ENCODE assay signal across 14 mouse cellular contexts in the genomic region with DNA sequence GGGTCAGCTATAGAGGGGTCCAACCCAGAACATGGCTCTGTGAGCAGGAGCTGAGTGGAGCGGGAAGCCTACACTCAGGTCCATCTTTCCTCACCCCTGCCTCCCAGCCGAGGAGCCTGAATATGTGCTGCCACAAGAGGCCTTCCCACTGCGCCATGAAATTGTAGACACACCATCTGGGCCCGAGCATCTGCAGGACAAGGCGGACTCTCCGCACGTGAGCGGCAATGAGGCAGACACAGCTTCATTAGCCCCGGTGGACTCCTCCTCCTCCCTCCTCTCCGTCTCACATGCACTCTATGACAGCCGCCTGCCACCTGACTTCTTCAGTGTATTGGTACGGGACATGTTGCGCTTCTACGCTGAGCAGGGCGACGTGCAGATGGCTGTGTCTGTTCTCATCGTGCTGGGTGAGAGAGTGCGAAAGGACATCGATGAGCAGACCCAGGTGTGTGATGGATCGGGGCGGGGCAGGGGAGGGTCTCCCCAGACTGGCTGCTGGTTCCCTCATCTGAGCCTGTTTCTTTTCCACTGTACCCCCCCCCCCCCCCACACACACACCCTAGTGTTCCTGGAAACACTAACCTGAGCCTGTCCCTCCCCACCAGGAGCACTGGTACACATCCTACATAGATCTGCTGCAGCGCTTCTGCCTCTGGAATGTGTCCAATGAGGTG. TPM values are rescaled to one million over a fixed set of nuclear protein-coding genes. Genes with fewer than 3 reads are reported as not detected.
A peak's percentile ranks its signal among the peaks of the same experiment; 100 is the strongest.
DNase-seq lines count a peak whose midpoint lies in the region; ATAC-seq and TF ChIP-seq lines count a peak whose summit lies in the region.
"Had no signal": no experiment of that assay in that cellular context is flagged by ENCODE, and none has a peak within 500 bp of the region (broad histone marks: within the 10 kb centered on the region; RNA-seq: fewer than 3 reads in every experiment).

No protein-coding gene starts in this region.

- no peak overlapping the region for H3K27ac ChIP-seq in forebrain, embryonic 11.5 days (ENCODE audit: low read depth, low read length)
- H3K27ac ChIP-seq in forebrain, embryonic 16.5 days (ENCODE audit: low read length) = no peak overlapping the region
- 0 out of 2 replicates have a peak overlapping the region, but pooled peaks have one; percentile 82 for H3K27ac ChIP-seq in liver, embryonic 11.5 days (ENCODE audit: low read depth, low read length)
- H3K27ac ChIP-seq in liver, postnatal 0 days (ENCODE audit: low read depth) = no peak overlapping the region
- no peak overlapping the region; the same call in 1 of the 2 replicates for H3K27ac ChIP-seq in hindbrain, embryonic 13.5 days
- no peak overlapping the region for H3K27ac ChIP-seq in midbrain, embryonic 14.5 days (replicated peaks; ENCODE audit: low read depth, low read length)

- H3K9ac ChIP-seq in forebrain, embryonic 11.5 days (ENCODE audit: low read length) = no peak overlapping the region; the same call in 1 of the 2 replicates
- H3K9ac ChIP-seq in forebrain, embryonic 16.5 days (replicated peaks; ENCODE audit: low read depth, low read length) = no peak overlapping the region
- H3K9ac ChIP-seq in liver, embryonic 11.5 days (ENCODE audit: low read depth, low read length) = no peak overlapping the region
- no peak overlapping the region for H3K9ac ChIP-seq in liver, postnatal 0 days (replicated peaks)
- H3K9ac ChIP-seq in hindbrain, embryonic 13.5 days = peak overlapping the region; percentile 89
- H3K9ac ChIP-seq in midbrain, embryonic 14.5 days (replicated peaks; ENCODE audit: low read length) = no peak overlapping the region

- ATAC-seq in forebrain, embryonic 11.5 days (replicated peaks; ENCODE audit: low FRiP score) = no peak
- ATAC-seq in forebrain, embryonic 16.5 days = no peak
- ATAC-seq in liver, embryonic 11.5 days (replicated peaks; ENCODE audit: low FRiP score) = no peak
- no peak for ATAC-seq in liver, postnatal 0 days
- no peak for ATAC-seq in hindbrain, embryonic 13.5 days (ENCODE audit: low FRiP score)
- ATAC-seq in midbrain, embryonic 14.5 days (ENCODE audit: low FRiP score, low TSS enrichment) = no peak
- ATAC-seq in inflammation-experienced regulatory T-cells, adult 6 months = no peak

- H3K4me1 ChIP-seq in forebrain, embryonic 11.5 days (replicated peaks; ENCODE audit: control insufficient read depth, insufficient read depth, low read length) = peaks cover 31% of the 10 kb centered on the region
- H3K4me1 ChIP-seq in forebrain, embryonic 16.5 days (replicated peaks; ENCODE audit: control insufficient read depth, insufficient read depth, low read length) = peaks cover 76% of the 10 kb centered on the region
- H3K4me1 ChIP-seq in liver, embryonic 11.5 days (replicated peaks; ENCODE audit: control insufficient read depth, insufficient read depth, low read length) = peaks cover 47% of the 10 kb centered on the region
- H3K4me1 ChIP-seq in liver, postnatal 0 days (ENCODE audit: insufficient read depth) = peaks cover 49% of the 10 kb centered on the region
- peaks cover 85% of the 10 kb centered on the region for H3K4me1 ChIP-seq in hindbrain, embryonic 13.5 days (replicated peaks)
- H3K4me1 ChIP-seq in midbrain, embryonic 14.5 days (ENCODE audit: control insufficient read depth, insufficient read depth, low read length) = peaks cover 42% of the 10 kb centered on the region

- no peak for TF ChIP-seq EP300 in liver, postnatal 0 days (IDR thresholded peaks at IDR 0.05; ENCODE audit: low read depth)

- no peaks in the 10 kb centered on the region for H3K27me3 ChIP-seq in forebrain, embryonic 11.5 days (ENCODE audit: control insufficient read depth, insufficient read depth, low read length)
- H3K27me3 ChIP-seq in forebrain, embryonic 16.5 days (replicated peaks; ENCODE audit: control insufficient read depth, insufficient read depth, low read length) = no peaks in the 10 kb centered on the region
- H3K27me3 ChIP-seq in liver, embryonic 11.5 days (replicated peaks; ENCODE audit: control insufficient read depth, insufficient read depth, low read length) = no peaks in the 10 kb centered on the region
- H3K27me3 ChIP-seq in liver, postnatal 0 days (ENCODE audit: insufficient read depth, low read length) = no peaks in the 10 kb centered on the region
- H3K27me3 ChIP-seq in hindbrain, embryonic 13.5 days = no peaks in the 10 kb centered on the region
- no peaks in the 10 kb centered on the region for H3K27me3 ChIP-seq in midbrain, embryonic 14.5 days (ENCODE audit: control insufficient read depth, insufficient read depth, low read length)

- peak; percentile 49 for DNase-seq in forebrain, embryonic 11.5 days (ENCODE audit: low spot score)
- no peak for DNase-seq in liver, embryonic 11.5 days (ENCODE audit: low spot score)
- no peak for DNase-seq in liver, postnatal 0 days
- no peak for DNase-seq in midbrain, embryonic 14.5 days
- DNase-seq in natural killer cell, adult 2 months (ENCODE audit: low spot score in 2 of 2) = no peak
- DNase-seq: adrenal gland, adult 2 months; gastrocnemius, adult 2 months; heart, postnatal 36 days; layer of hippocampus, adult 9-11 months; right cerebral cortex, adult 18-20 months had no signal

- H3K4me2 ChIP-seq in forebrain, embryonic 11.5 days (ENCODE audit: low read depth, low read length, severe bottlenecking) = no peak overlapping the region
- no peak overlapping the region for H3K4me2 ChIP-seq in forebrain, embryonic 16.5 days (ENCODE audit: low read length)
- H3K4me2 ChIP-seq in liver, embryonic 11.5 days = no peak overlapping the region; the same call in 1 of the 2 replicates
- no peak overlapping the region for H3K4me2 ChIP-seq in liver, postnatal 0 days (ENCODE audit: low read depth, low read length)
- peak overlapping the region; percentile 92; the same call in 1 of the 2 replicates for H3K4me2 ChIP-seq in hindbrain, embryonic 13.5 days
- H3K4me2 ChIP-seq in midbrain, embryonic 14.5 days (ENCODE audit: low read length) = peak overlapping the region; percentile 95

- peaks cover 9% of the 10 kb centered on the region; the same call in 1 of the 2 replicates for H3K36me3 ChIP-seq in forebrain, embryonic 11.5 days (ENCODE audit: control insufficient read depth, insufficient read depth, low read length)
- peaks cover 20% of the 10 kb centered on the region for H3K36me3 ChIP-seq in forebrain, embryonic 16.5 days (ENCODE audit: control insufficient read depth, insufficient read depth)
- peaks cover 42% of the 10 kb centered on the region for H3K36me3 ChIP-seq in liver, embryonic 11.5 days (ENCODE audit: control insufficient read depth, insufficient read depth, low read length)
- peaks cover 31% of the 10 kb centered on the region for H3K36me3 ChIP-seq in liver, postnatal 0 days (replicated peaks; ENCODE audit: insufficient read depth, low read length)
- H3K36me3 ChIP-seq in hindbrain, embryonic 13.5 days = peaks cover 51% of the 10 kb centered on the region
- H3K36me3 ChIP-seq in midbrain, embryonic 14.5 days (ENCODE audit: control insufficient read depth, insufficient read depth, low read length) = peaks cover 45% of the 10 kb centered on the region

- H3K4me3 ChIP-seq in forebrain, embryonic 11.5 days (ENCODE audit: low read depth, low read length) = no peak overlapping the region
- no peak overlapping the region for H3K4me3 ChIP-seq in forebrain, embryonic 16.5 days (replicated peaks; ENCODE audit: low read length)
- H3K4me3 ChIP-seq in liver, embryonic 11.5 days (ENCODE audit: low read depth, low read length) = no peak overlapping the region
- no peak overlapping the region for H3K4me3 ChIP-seq in liver, postnatal 0 days (ENCODE audit: low read depth, low read length)
- H3K4me3 ChIP-seq in hindbrain, embryonic 13.5 days = no peak overlapping the region
- H3K4me3 ChIP-seq in midbrain, embryonic 14.5 days (replicated peaks; ENCODE audit: low read depth, low read length) = peak overlapping the region; percentile 70; the same call in 1 of the 2 replicates

- WGBS in forebrain, embryonic 11.5 days = 92% methylated on average over 22 of the region's 22 CpGs
- WGBS in forebrain, embryonic 16.5 days = 92% methylated on average over 22 of the region's 22 CpGs
- WGBS in liver, embryonic 11.5 days = 95% methylated on average over 22 of the region's 22 CpGs
- 92% methylated on average over 22 of the region's 22 CpGs for WGBS in liver, postnatal 0 days (ENCODE audit: insufficient replicate concordance)
- WGBS in hindbrain, embryonic 13.5 days = 87% methylated on average over 22 of the region's 22 CpGs
- WGBS in midbrain, embryonic 14.5 days = 91% methylated on average over 22 of the region's 22 CpGs

- no peak for TF ChIP-seq CTCF in liver, postnatal 0 days (IDR thresholded peaks at IDR 0.05; ENCODE audit: low read depth)

- no peaks in the 10 kb centered on the region for H3K9me3 ChIP-seq in forebrain, embryonic 11.5 days (ENCODE audit: control insufficient read depth, low read length)
- no peaks in the 10 kb centered on the region for H3K9me3 ChIP-seq in forebrain, embryonic 16.5 days (ENCODE audit: control insufficient read depth, low read length)
- H3K9me3 ChIP-seq in liver, embryonic 11.5 days (ENCODE audit: control insufficient read depth, low read length) = no peaks in the 10 kb centered on the region
- H3K9me3 ChIP-seq in liver, postnatal 0 days (ENCODE audit: low read length) = no peaks in the 10 kb centered on the region
- no peaks in the 10 kb centered on the region for H3K9me3 ChIP-seq in hindbrain, embryonic 13.5 days
- H3K9me3 ChIP-seq in midbrain, embryonic 14.5 days (ENCODE audit: control insufficient read depth, low read length) = no peaks in the 10 kb centered on the region
- H3K9me3 ChIP-seq: lung, embryonic 15.5 days had no signal

RNA-seq across cellular contexts. Expression of gene Jmjd8, which starts 1.0 kb away (rescaled TPM):
- polyA plus RNA-seq in forebrain, embryonic 11.5 days (2014; fragmentation: Nextera tagmentation; extraction: Ambion mirVana) = 50.6 and 59.2 TPM in 2 replicates
- polyA plus RNA-seq in forebrain, embryonic 16.5 days (2015; fragmentation: Nextera tagmentation; extraction: Ambion mirVana) = 68.2 and 73.9 TPM in 2 replicates
- 36.6 and 37.0 TPM in 2 replicates for polyA plus RNA-seq in liver, embryonic 11.5 days (2014; fragmentation: Nextera tagmentation; extraction: Ambion mirVana)
- 12.8 and 13.8 TPM in 2 replicates for polyA plus RNA-seq in liver, postnatal 0 days (2015; fragmentation: Nextera tagmentation; extraction: Ambion mirVana)
- polyA plus RNA-seq in hindbrain, embryonic 13.5 days (2015; fragmentation: Nextera tagmentation; extraction: Ambion mirVana) = 62.9 and 64.2 TPM in 2 replicates
- polyA plus RNA-seq in midbrain, embryonic 14.5 days (2014; fragmentation: Nextera tagmentation; extraction: Ambion mirVana) = 48.9 and 50.2 TPM in 2 replicates
- polyA plus RNA-seq in inflammation-experienced regulatory T-cells, adult 6 months (2017; shearing (Covaris generic)) = 10 to 100 TPM; 12.5 to 26.2 (median 23.9) TPM

RNA-seq across cellular contexts. Expression of gene Wdr24, which starts 4.3 kb away (rescaled TPM):
- polyA plus RNA-seq in forebrain, embryonic 11.5 days (2014; fragmentation: Nextera tagmentation; extraction: Ambion mirVana) = 28.4 and 33.6 TPM in 2 replicates
- 36.5 and 37.3 TPM in 2 replicates for polyA plus RNA-seq in forebrain, embryonic 16.5 days (2015; fragmentation: Nextera tagmentation; extraction: Ambion mirVana)
- 29.8 and 31.9 TPM in 2 replicates for polyA plus RNA-seq in liver, embryonic 11.5 days (2014; fragmentation: Nextera tagmentation; extraction: Ambion mirVana)
- 5.5 and 7.2 TPM in 2 replicates for polyA plus RNA-seq in liver, postnatal 0 days (2015; fragmentation: Nextera tagmentation; extraction: Ambion mirVana)
- polyA plus RNA-seq in hindbrain, embryonic 13.5 days (2015; fragmentation: Nextera tagmentation; extraction: Ambion mirVana) = 26.6 and 30.7 TPM in 2 replicates
- 30.0 and 31.7 TPM in 2 replicates for polyA plus RNA-seq in midbrain, embryonic 14.5 days (2014; fragmentation: Nextera tagmentation; extraction: Ambion mirVana)
- 10 to 100 TPM; 13.8 to 23.4 (median 19.3) TPM for polyA plus RNA-seq in inflammation-experienced regulatory T-cells, adult 6 months (2017; shearing (Covaris generic))

RNA-seq across cellular contexts. Expression of gene Stub1, which starts 5.5 kb away (rescaled TPM):
- 322 and 358 TPM in 2 replicates for polyA plus RNA-seq in forebrain, embryonic 11.5 days (2014; fragmentation: Nextera tagmentation; extraction: Ambion mirVana)
- polyA plus RNA-seq in forebrain, embryonic 16.5 days (2015; fragmentation: Nextera tagmentation; extraction: Ambion mirVana) = 301 and 335 TPM in 2 replicates
- 249 and 252 TPM in 2 replicates for polyA plus RNA-seq in liver, embryonic 11.5 days (2014; fragmentation: Nextera tagmentation; extraction: Ambion mirVana)
- polyA plus RNA-seq in liver, postnatal 0 days (2015; fragmentation: Nextera tagmentation; extraction: Ambion mirVana) = 118 and 119 TPM in 2 replicates
- 325 and 337 TPM in 2 replicates for polyA plus RNA-seq in hindbrain, embryonic 13.5 days (2015; fragmentation: Nextera tagmentation; extraction: Ambion mirVana)
- polyA plus RNA-seq in midbrain, embryonic 14.5 days (2014; fragmentation: Nextera tagmentation; extraction: Ambion mirVana) = 310 and 386 TPM in 2 replicates
- polyA plus RNA-seq in inflammation-experienced regulatory T-cells, adult 6 months (2017; shearing (Covaris generic)) = 10 to 100 TPM; 60.7 to 79.7 (median 78.2) TPM

RNA-seq across cellular contexts. Expression of gene Rhbdl1, which starts 9.4 kb away (rescaled TPM):
- polyA plus RNA-seq in forebrain, embryonic 11.5 days (2014; fragmentation: Nextera tagmentation; extraction: Ambion mirVana) = 2.1 and 2.7 TPM in 2 replicates
- 30.7 and 42.2 TPM in 2 replicates for polyA plus RNA-seq in forebrain, embryonic 16.5 days (2015; fragmentation: Nextera tagmentation; extraction: Ambion mirVana)
- 0.60 and 1.6 TPM in 2 replicates for polyA plus RNA-seq in liver, embryonic 11.5 days (2014; fragmentation: Nextera tagmentation; extraction: Ambion mirVana)
- 0.17 and 0.35 TPM in 2 replicates for polyA plus RNA-seq in liver, postnatal 0 days (2015; fragmentation: Nextera tagmentation; extraction: Ambion mirVana)
- polyA plus RNA-seq in hindbrain, embryonic 13.5 days (2015; fragmentation: Nextera tagmentation; extraction: Ambion mirVana) = 24.2 and 25.5 TPM in 2 replicates
- 45.5 and 57.4 TPM in 2 replicates for polyA plus RNA-seq in midbrain, embryonic 14.5 days (2014; fragmentation: Nextera tagmentation; extraction: Ambion mirVana)
- polyA plus RNA-seq in inflammation-experienced regulatory T-cells, adult 6 months (2017; shearing (Covaris generic)) = 1 to 10 TPM in 1 of 3 experiments, not detected in 2; 1.7 TPM

RNA-seq across cellular contexts. Expression of gene Gm20683, which starts 13.9 kb away (rescaled TPM):
- polyA plus RNA-seq in forebrain, embryonic 11.5 days (2014; fragmentation: Nextera tagmentation; extraction: Ambion mirVana) = 1.6 and 1.9 TPM in 2 replicates
- polyA plus RNA-seq in forebrain, embryonic 16.5 days (2015; fragmentation: Nextera tagmentation; extraction: Ambion mirVana) = 10.7 and 14.2 TPM in 2 replicates
- polyA plus RNA-seq in liver, embryonic 11.5 days (2014; fragmentation: Nextera tagmentation; extraction: Ambion mirVana) = 0.78 and 1.1 TPM in 2 replicates
- 0.30 and 0.34 TPM in 2 replicates for polyA plus RNA-seq in liver, postnatal 0 days (2015; fragmentation: Nextera tagmentation; extraction: Ambion mirVana)
- 8.1 and 8.5 TPM in 2 replicates for polyA plus RNA-seq in hindbrain, embryonic 13.5 days (2015; fragmentation: Nextera tagmentation; extraction: Ambion mirVana)
- 8.0 and 12.9 TPM in 2 replicates for polyA plus RNA-seq in midbrain, embryonic 14.5 days (2014; fragmentation: Nextera tagmentation; extraction: Ambion mirVana)
- 1 to 10 TPM in 1 of 3 experiments, under 1 TPM in 2; 0.26 to 1.1 (median 0.67) TPM for polyA plus RNA-seq in inflammation-experienced regulatory T-cells, adult 6 months (2017; shearing (Covaris generic))

Comparison
In these comparisons a context has a peak if more than half of its experiments do, and no peak if none do; other contexts are left out.
1. H3K4me2 ChIP-seq: peak in hindbrain, embryonic 13.5 days (single experiment) and midbrain, embryonic 14.5 days (single experiment); none in forebrain, embryonic 11.5 days (single experiment), forebrain, embryonic 16.5 days (single experiment), liver, embryonic 11.5 days (single experiment) and liver, postnatal 0 days (single experiment).